Mouse (Mus musculus) gastrocnemius, adult 8-10 months (tissue): ENCODE data around the gene Cnga1. TPM values are rescaled to one million over a fixed set of nuclear protein-coding genes. Genes with fewer than 3 reads are reported as not detected.
A peak's percentile ranks its signal among the peaks of the same experiment; 100 is the strongest.
"Not testable (repeated sequence)": the region's sequence is repeated elsewhere in the genome, so short reads cannot be mapped to it uniquely, and the experiment has no call there.

Source experiments
- DNase-seq, 2 experiments: peaks; one replicate each; pipeline ENCODE4 v3.0.0; 2022; ENCODE audit warnings: low spot score in 2 of 2
- total RNA-seq, 4 experiments: library from RNA; stranded (reverse); gene quantifications; 2 replicates each; pipeline ENCODE4 v1.2.4; 2022

Cnga1 gene
- total RNA-seq, 4 experiments from 2014 or later = not detected

- DNase-seq = no peak
Observed at GRCm38 (mm10) chr5:72643655-72644054, 420 bp downstream of the Cnga1 start.

- DNase-seq = no peak
Observed at GRCm38 (mm10) chr5:72640072-72640471, 4.0 kb downstream of the Cnga1 start.

- no peak for DNase-seq
Observed at GRCm38 (mm10) chr5:72636576-72636975, 7.5 kb downstream of the Cnga1 start.

GRCm38 (mm10) chr5:72636122-72636521 lies 8.0 kb downstream of the Cnga1 start:
- no peak for DNase-seq

- no peak for DNase-seq
Observed at GRCm38 (mm10) chr5:72634791-72635271, 9.2 kb downstream of the Cnga1 start.

- no peak for DNase-seq
Observed at GRCm38 (mm10) chr5:72630026-72630425, 14.0 kb downstream of the Cnga1 start.

- DNase-seq = no peak
Observed at GRCm38 (mm10) chr5:72621022-72621421, 23.1 kb downstream of the Cnga1 start.

GRCm38 (mm10) chr5:72617413-72617812 lies 26.7 kb downstream of the Cnga1 start:
- DNase-seq = no peak

GRCm38 (mm10) chr5:72603138-72603537 lies 40.9 kb downstream of the Cnga1 start:
- DNase-seq = no peak

GRCm38 (mm10) chr5:72601006-72601405 lies 43.1 kb downstream of the Cnga1 start:
- no peak for DNase-seq

- DNase-seq = no peak
Observed at GRCm38 (mm10) chr5:72587192-72587681, 56.8 kb downstream of the Cnga1 start, which contains the start of gene Gm5868. Gm5868 (minus strand) TSS chr5:72587551.

- not testable (repeated sequence) for DNase-seq
Observed at GRCm38 (mm10) chr5:72586667-72587191, 57.3 kb downstream of the Cnga1 start.

GRCm38 (mm10) chr5:72586122-72586521 lies 58.0 kb downstream of the Cnga1 start:
- not testable (repeated sequence) for DNase-seq

- not testable (repeated sequence) for DNase-seq
Observed at GRCm38 (mm10) chr5:72580970-72581332, 63.1 kb downstream of the Cnga1 start, which contains the start of gene Zar1. Zar1 (minus strand) TSS chr5:72581254.

- not testable (repeated sequence) for DNase-seq
Observed at GRCm38 (mm10) chr5:72580088-72580969, 63.7 kb downstream of the Cnga1 start.

GRCm38 (mm10) chr5:72579599-72579998 lies 64.5 kb downstream of the Cnga1 start:
- DNase-seq = not testable (repeated sequence)

GRCm38 (mm10) chr5:72565621-72566020 lies 78.5 kb downstream of the Cnga1 start:
- no peak for DNase-seq

GRCm38 (mm10) chr5:72563183-72563582 lies 80.9 kb downstream of the Cnga1 start:
- not testable (repeated sequence) for DNase-seq

GRCm38 (mm10) chr5:72560976-72561628 lies 83.0 kb downstream of the Cnga1 start:
- no peak for DNase-seq

- DNase-seq = peak; percentile 86 to 95
Observed at GRCm38 (mm10) chr5:72559544-72560049, 84.5 kb downstream of the Cnga1 start, which contains the start of gene Nfxl1. Nfxl1 (minus strand) TSS chr5:72559684.

- peak; percentile 4 to 16 for DNase-seq
Observed at GRCm38 (mm10) chr5:72558716-72559526, 85.2 kb downstream of the Cnga1 start.
